Mouse (Mus musculus): Measurements from ENCODE around the gene Hsp90aa1.
"Not testable (repeated sequence)": the region's sequence is repeated elsewhere in the genome, so short reads cannot be mapped to it uniquely, and the experiment has no call there.

Gene Hsp90aa1

GRCm38 (mm10) chr12:110702556-110702955 is at the start of gene Hsp90aa1:
Gene Hsp90aa1 (minus strand): TSS chr12:110702728.
- DNase-seq = no peak

GRCm38 (mm10) chr12:110750770-110751439 is 48.4 kb upstream of the Hsp90aa1 start:
- peak; percentile 6 to 14 for DNase-seq

- DNase-seq = peak in 1 of 2 experiments; percentile 65
Measured at GRCm38 (mm10) chr12:110738158-110738921, 35.8 kb upstream of the Hsp90aa1 start.

GRCm38 (mm10) chr12:110737170-110738157 is 34.9 kb upstream of the Hsp90aa1 start, which contains the start of gene Wdr20:
Gene Wdr20 (plus strand): TSS chr12:110737944.
- DNase-seq = peak; percentile 98 to 99

- no peak for DNase-seq
Measured at GRCm38 (mm10) chr12:110736641-110737040, 34.1 kb upstream of the Hsp90aa1 start.

GRCm38 (mm10) chr12:110733254-110733653 is 30.7 kb upstream of the Hsp90aa1 start:
- DNase-seq = not testable (repeated sequence)

- no peak for DNase-seq
Measured at GRCm38 (mm10) chr12:110726428-110726827, 23.9 kb upstream of the Hsp90aa1 start.

GRCm38 (mm10) chr12:110725489-110725888 is 23.0 kb upstream of the Hsp90aa1 start:
- no peak for DNase-seq

- DNase-seq = no peak
Measured at GRCm38 (mm10) chr12:110725051-110725450, 22.5 kb upstream of the Hsp90aa1 start.

GRCm38 (mm10) chr12:110716004-110716403 is 13.5 kb upstream of the Hsp90aa1 start:
- DNase-seq = no peak

GRCm38 (mm10) chr12:110714215-110714614 is 11.7 kb upstream of the Hsp90aa1 start:
- DNase-seq = no peak

GRCm38 (mm10) chr12:110713784-110714183 is 11.3 kb upstream of the Hsp90aa1 start:
- no peak for DNase-seq

- DNase-seq = no peak
Measured at GRCm38 (mm10) chr12:110711270-110711669, 8.7 kb upstream of the Hsp90aa1 start.

- no peak for DNase-seq
Measured at GRCm38 (mm10) chr12:110707451-110707850, 4.9 kb upstream of the Hsp90aa1 start.

GRCm38 (mm10) chr12:110706337-110707231 is 4.1 kb upstream of the Hsp90aa1 start:
- DNase-seq = peak; percentile 55 to 56

- not testable (repeated sequence) for DNase-seq
Measured at GRCm38 (mm10) chr12:110705419-110705818, 2.9 kb upstream of the Hsp90aa1 start.

GRCm38 (mm10) chr12:110703682-110704081 is 1.2 kb upstream of the Hsp90aa1 start:
- DNase-seq = no peak

GRCm38 (mm10) chr12:110703008-110703471 is 512 bp upstream of the Hsp90aa1 start:
- DNase-seq = peak; percentile 72 to 78

- DNase-seq = not testable (repeated sequence)
Measured at GRCm38 (mm10) chr12:110701363-110701762, 1.2 kb downstream of the Hsp90aa1 start.

GRCm38 (mm10) chr12:110700730-110701129 is 1.8 kb downstream of the Hsp90aa1 start:
- DNase-seq = no peak

GRCm38 (mm10) chr12:110699171-110699547 is 3.4 kb downstream of the Hsp90aa1 start:
- DNase-seq = no peak
